Mouse (Mus musculus): ENCODE measurements at regions not wholly inside any gene's neighbourhood (a gene's known extent, or its start where the extent isn't known, plus 50 kb on each side); places are given as distances from the start of the nearest gene placed in this dataset.

DNA sequence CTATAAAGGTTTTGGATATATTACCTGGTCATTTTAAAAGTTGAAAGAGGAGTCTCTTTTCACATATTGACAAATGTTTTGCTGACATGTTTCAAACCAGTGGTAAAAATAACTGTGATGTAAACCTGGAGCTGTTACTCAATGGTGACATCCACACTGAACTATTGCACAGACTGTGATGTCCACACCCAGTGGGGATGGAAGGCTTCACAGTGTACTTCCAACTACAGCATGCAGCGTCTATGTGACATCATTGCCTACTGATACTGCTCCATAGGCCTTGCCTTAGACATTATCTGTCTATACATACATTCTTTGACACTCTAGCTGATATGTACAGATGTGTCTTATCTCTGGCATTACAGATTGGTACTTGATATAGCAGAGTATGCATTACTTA, 120.1 kb upstream of the Rbms1 start:
- TF ChIP-seq CTCF (IDR thresholded peaks at IDR 0.05; ENCODE audit: borderline replicate concordance, extremely low read depth, insufficient read depth, insufficient read length) (no peak), POLR2A (IDR thresholded peaks at IDR 0.05; ENCODE audit: borderline replicate concordance, extremely low read depth, insufficient read depth, insufficient read length, poor library complexity, severe bottlenecking) (no peak)
- no peak for DNase-seq (ENCODE audit: low read depth)

DNA sequence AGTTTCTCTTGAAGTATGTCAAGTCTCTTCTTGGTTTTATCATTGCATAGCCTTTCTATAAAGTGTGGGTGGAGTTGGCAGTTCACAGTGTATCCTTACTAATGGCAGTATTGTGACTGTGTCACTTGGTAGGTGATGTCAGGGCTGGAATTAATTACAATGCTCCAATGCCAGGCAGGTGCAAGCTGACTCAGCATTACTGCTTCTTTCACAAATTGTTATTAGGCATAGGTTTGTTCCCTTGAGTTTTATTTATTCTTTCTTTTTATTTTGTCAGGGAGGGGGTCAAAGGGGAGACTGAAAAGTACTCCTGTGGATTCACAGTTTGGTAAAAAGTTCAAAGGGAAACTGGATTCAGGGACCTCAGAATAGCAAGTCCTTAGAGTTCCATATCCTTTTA, 119.6 kb upstream of the Rbms1 start:
- no peak for TF ChIP-seq CTCF (IDR thresholded peaks at IDR 0.05; ENCODE audit: borderline replicate concordance, extremely low read depth, insufficient read depth, insufficient read length)
- DNase-seq (ENCODE audit: low read depth) = no peak

DNA sequence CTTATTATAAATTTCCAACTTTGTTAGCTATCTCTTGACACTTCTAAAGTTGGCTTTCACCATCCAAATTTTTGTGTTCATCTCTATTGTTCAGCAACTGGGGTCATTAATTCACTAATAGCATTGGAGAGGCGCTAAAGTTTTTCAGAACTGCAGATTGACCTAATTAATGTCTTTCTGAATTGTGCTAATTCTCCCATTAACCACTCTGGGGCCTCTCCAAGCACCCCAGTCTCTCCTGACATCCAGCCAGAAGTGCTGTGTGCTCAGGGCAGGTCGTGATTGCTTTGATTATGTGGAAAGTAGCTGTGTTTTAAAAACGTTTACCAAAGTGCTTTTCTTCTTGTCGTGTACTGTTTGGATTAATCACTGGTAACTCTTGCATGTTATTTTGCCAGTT, 117.0 kb upstream of the Rbms1 start:
- TF ChIP-seq CTCF (IDR thresholded peaks at IDR 0.05; ENCODE audit: borderline replicate concordance, extremely low read depth, insufficient read depth, insufficient read length) (no peak), POLR2A (IDR thresholded peaks at IDR 0.05; ENCODE audit: borderline replicate concordance, extremely low read depth, insufficient read depth, insufficient read length, poor library complexity, severe bottlenecking) (no peak)
- DNase-seq (ENCODE audit: low read depth) = peak; percentile 64

DNA sequence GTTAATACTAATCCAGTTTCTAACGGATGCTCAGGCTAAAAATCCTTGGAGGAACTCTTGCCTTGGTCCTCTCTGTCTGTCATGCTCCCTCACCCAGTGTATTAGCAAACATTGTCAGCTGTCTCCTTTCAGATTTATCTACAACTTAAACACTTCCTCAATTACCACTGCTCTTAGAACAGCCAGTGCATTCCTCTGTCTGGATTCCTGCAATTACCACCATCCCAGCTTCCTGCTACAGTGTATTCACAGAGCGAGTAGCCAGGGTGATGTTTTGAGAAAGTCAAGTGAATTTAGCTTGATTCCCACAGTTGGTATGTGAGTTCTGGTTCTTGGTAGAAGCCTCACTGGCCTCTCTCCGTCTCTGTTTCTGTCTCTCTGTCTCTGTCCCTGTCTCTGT, 108.0 kb upstream of the Rbms1 start:
- DNase-seq (ENCODE audit: low read depth) = no peak

DNA sequence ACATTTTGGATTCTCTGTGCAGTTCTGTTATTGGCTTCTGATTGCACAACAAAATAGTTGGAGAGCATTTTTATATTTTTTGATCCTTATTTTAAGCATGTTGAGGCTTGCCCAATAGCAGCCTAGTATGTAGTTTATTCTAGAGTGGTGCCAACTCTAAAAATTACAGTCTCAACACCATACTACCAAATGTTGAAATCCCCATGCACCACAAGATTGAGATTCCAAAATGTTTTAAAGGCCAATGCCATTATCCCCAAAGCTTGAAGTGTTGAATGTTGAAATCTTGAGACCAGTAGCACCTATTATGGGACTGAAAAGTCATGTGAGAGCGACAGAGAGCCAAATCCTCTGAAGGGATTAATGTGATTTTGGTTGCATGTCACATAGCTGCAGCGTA, 104.9 kb upstream of the Rbms1 start:
- DNase-seq (ENCODE audit: low read depth) = no peak
- no peak for TF ChIP-seq POLR2A (IDR thresholded peaks at IDR 0.05; ENCODE audit: borderline replicate concordance, extremely low read depth, insufficient read depth, insufficient read length, poor library complexity, severe bottlenecking)
- TF ChIP-seq CTCF (IDR thresholded peaks at IDR 0.05; ENCODE audit: borderline replicate concordance, extremely low read depth, insufficient read depth, insufficient read length) = no peak

More for the DNA sequence above, 108.0 kb upstream of the Rbms1 start:
- TF ChIP-seq CTCF (IDR thresholded peaks at IDR 0.05; ENCODE audit: borderline replicate concordance, extremely low read depth, insufficient read depth, insufficient read length) (no peak), POLR2A (IDR thresholded peaks at IDR 0.05; ENCODE audit: borderline replicate concordance, extremely low read depth, insufficient read depth, insufficient read length, poor library complexity, severe bottlenecking) (no peak)

DNA sequence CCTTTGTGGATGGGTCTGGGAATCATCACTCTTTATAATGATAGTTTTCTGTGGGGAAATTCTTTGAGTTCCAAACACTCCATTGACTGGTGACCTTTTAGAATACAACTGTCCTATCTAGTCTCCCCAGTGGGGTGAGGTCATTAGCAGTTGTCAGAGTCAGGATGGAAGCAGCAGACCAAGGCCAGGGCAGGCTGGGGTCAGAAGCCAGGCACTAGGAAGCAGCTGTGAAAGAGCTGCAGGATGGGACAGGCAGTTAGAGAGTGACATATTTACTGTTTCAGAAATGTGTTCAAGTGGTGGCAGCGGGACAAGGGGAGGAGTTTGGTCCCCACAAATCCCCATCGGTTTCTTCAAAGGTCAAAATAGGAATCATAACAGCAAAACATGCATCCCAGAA, 99.1 kb upstream of the Rbms1 start:
- no peak for DNase-seq (ENCODE audit: low read depth)
- no peak for TF ChIP-seq CTCF (IDR thresholded peaks at IDR 0.05; ENCODE audit: borderline replicate concordance, extremely low read depth, insufficient read depth, insufficient read length)
- TF ChIP-seq POLR2A (IDR thresholded peaks at IDR 0.05; ENCODE audit: borderline replicate concordance, extremely low read depth, insufficient read depth, insufficient read length, poor library complexity, severe bottlenecking) = no peak

DNA sequence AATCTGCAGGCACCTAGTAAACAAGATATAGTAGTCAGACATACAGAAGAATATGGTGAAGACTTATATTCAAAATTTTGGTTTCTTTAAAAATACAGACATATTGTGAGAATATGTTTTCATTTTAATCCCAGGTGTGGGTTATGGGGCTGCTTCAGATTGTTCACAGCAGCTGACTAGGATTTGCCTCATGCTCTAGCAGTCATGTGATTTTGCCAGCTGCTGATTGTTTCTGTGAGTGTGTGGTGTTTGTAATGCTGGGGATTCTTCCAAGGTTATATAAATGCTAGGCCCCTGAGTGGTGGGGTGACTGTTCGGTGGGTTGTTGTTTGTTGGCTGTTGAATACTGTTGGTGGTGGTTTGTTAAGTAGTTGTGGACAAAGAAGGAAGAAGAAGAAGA, 97.9 kb upstream of the Rbms1 start:
- DNase-seq (ENCODE audit: low read depth) = no peak
- no peak for TF ChIP-seq POLR2A (IDR thresholded peaks at IDR 0.05; ENCODE audit: borderline replicate concordance, extremely low read depth, insufficient read depth, insufficient read length, poor library complexity, severe bottlenecking)
- no peak for TF ChIP-seq CTCF (IDR thresholded peaks at IDR 0.05; ENCODE audit: borderline replicate concordance, extremely low read depth, insufficient read depth, insufficient read length)

DNA sequence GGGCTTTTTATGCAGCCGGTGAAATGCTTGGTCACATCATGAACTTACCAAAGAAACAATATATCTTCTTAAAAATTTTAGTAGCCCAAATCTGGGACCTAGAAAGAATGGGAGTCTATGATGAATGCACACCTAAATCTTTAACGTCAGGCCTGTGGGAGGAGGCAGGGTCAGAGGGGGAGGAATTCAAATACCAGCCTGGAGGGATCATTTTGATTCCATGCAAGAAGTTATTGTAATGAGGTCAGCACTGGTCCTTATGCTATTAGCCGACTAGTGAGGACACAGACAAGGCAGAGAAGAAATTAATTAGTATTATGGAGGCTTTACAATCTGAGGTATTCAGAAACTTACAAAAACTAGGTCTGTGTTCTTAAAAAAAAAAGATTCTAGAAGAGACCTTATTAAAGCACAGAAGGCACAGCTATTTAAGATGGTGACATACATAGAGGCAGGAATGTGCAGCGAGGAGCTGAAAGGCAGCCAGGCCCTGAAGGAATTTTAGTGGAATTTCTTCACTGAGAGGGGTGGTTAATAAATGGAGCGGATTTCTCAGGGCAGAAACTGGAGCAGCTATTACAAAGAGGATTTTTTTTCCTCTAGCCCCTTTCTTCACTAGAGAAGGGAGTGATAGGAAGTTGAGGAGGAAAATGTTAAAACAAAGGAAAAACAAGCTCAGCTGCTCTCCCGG, 95.7 kb upstream of the Rbms1 start:
- TF ChIP-seq POLR2A (IDR thresholded peaks at IDR 0.05; ENCODE audit: borderline replicate concordance, extremely low read depth, insufficient read depth, insufficient read length, poor library complexity, severe bottlenecking) (no peak), CTCF (IDR thresholded peaks at IDR 0.05; ENCODE audit: borderline replicate concordance, extremely low read depth, insufficient read depth, insufficient read length) (no peak)
- DNase-seq (ENCODE audit: low read depth) = peak; percentile 65

DNA sequence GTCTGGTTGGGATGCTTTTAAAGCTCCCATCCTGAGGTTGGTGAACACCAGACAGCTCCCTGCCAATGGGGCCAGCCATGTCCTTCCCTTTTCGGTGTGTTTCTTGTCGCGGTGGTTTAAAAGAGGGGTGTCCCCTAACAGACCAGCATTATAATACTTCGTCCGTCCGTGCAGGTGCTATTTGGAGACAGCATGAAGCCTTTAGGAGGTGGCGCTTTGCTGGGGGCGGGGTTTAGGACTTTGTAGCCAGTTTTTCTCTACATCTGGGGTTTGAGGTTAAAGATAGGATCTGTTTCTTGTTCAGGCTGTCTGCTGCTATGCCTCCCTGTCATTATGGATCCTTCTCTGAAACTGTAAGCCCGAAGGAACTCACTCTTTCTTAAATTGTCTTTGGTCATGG, 89.3 kb upstream of the Rbms1 start:
- TF ChIP-seq CTCF (IDR thresholded peaks at IDR 0.05; ENCODE audit: borderline replicate concordance, extremely low read depth, insufficient read depth, insufficient read length) (no peak), POLR2A (IDR thresholded peaks at IDR 0.05; ENCODE audit: borderline replicate concordance, extremely low read depth, insufficient read depth, insufficient read length, poor library complexity, severe bottlenecking) (no peak)
- no peak for DNase-seq (ENCODE audit: low read depth)

DNA sequence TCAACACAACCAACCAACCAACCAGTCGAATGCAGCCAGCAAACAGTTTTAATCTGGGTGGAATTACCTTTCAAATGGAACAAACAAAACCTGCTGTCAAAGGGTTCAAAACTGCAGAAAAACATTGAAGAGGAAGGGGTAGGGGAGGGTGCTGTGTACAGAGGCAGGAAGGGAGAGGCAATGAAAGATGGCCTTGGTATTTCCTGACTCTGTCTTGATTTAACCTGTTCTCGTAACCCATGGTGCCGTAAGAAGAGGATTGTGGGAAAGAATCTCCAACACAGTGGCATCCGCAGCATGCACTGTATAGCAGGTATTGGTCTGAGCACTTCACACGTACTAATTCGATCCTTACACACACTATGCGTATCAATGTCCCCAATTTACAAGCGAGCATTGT, 88.8 kb upstream of the Rbms1 start:
- no peak for DNase-seq (ENCODE audit: low read depth)
- TF ChIP-seq CTCF (IDR thresholded peaks at IDR 0.05; ENCODE audit: borderline replicate concordance, extremely low read depth, insufficient read depth, insufficient read length) = no peak
- TF ChIP-seq POLR2A (IDR thresholded peaks at IDR 0.05; ENCODE audit: borderline replicate concordance, extremely low read depth, insufficient read depth, insufficient read length, poor library complexity, severe bottlenecking) = no peak

DNA sequence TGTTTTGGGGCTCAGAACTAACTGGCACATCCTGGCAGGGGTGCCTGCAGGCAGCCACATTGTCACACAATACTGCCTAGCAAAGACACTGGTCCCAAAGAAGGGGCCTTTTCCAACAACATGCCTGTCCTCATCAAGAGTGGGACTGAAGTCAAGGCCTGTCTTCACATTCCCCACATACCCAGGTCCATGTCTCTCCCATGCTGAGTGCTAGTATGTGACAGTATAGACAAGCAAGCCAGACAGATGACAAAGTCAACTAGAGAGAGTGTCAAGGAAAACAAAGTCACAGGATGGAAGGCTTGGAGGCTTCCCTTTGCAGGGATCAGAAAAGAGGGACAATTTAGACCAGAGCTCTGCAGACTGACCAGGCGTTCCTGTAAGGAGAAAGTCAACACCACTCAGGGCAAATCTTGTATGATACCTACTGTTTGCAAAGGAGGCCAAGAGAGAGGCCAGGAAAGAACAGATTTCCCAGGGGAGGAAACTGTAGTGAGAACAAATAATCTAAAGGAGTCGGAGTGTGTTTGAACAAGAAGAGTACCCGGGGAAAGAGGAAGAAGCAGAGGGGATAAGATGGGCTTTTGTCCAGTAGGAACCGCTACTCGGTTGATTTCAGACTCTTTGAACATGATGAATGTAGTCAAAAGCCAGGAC, 83.2 kb upstream of the Rbms1 start:
- no peak for DNase-seq (ENCODE audit: low read depth)
- TF ChIP-seq CTCF (IDR thresholded peaks at IDR 0.05; ENCODE audit: borderline replicate concordance, extremely low read depth, insufficient read depth, insufficient read length) = no peak
- no peak for TF ChIP-seq POLR2A (IDR thresholded peaks at IDR 0.05; ENCODE audit: borderline replicate concordance, extremely low read depth, insufficient read depth, insufficient read length, poor library complexity, severe bottlenecking)

DNA sequence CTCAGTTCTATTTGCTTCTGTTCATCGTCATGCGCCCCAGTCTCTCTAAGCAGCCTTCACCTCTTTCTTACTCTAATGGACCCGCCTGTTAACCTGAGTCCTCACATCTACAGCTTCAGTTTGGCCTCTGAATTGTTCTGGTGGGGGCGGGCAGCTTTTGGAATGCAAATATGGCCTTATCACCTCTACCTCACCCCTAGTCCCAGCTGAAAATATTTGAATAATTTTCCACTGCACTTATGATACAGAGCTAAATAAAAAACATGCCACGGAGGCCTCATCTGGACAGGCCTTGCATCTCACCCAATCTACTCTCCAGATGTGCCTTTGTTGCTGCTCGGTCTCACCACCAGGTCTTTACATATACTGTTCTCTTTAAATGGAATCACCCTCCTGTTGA, 82.5 kb upstream of the Rbms1 start:
- DNase-seq (ENCODE audit: low read depth) = no peak
- TF ChIP-seq POLR2A (IDR thresholded peaks at IDR 0.05; ENCODE audit: borderline replicate concordance, extremely low read depth, insufficient read depth, insufficient read length, poor library complexity, severe bottlenecking) (no peak), CTCF (IDR thresholded peaks at IDR 0.05; ENCODE audit: borderline replicate concordance, extremely low read depth, insufficient read depth, insufficient read length) (no peak)
